Mouse (Mus musculus): ENCODE measurements around the gene Acad12.

- TF ChIP-seq CTCF (IDR thresholded peaks at IDR 0.05; ENCODE audit: low read depth, low read length): no peak
- no peak for TF ChIP-seq POLR2A (IDR thresholded peaks at IDR 0.05; ENCODE audit: extremely low read depth, insufficient read depth, low read length)
These were observed 4.5 kb upstream of the Acad12 start for GRCm38 (mm10) chr5:121623241-121623640.
